Mouse (Mus musculus): Measurements from ENCODE around the gene Krtdap. TPM values are rescaled to one million over a fixed set of nuclear protein-coding genes. Genes with fewer than 3 reads are reported as not detected.

Krtdap gene
- polyA plus RNA-seq, 1 experiment from 2014 or later = not detected

DNA sequence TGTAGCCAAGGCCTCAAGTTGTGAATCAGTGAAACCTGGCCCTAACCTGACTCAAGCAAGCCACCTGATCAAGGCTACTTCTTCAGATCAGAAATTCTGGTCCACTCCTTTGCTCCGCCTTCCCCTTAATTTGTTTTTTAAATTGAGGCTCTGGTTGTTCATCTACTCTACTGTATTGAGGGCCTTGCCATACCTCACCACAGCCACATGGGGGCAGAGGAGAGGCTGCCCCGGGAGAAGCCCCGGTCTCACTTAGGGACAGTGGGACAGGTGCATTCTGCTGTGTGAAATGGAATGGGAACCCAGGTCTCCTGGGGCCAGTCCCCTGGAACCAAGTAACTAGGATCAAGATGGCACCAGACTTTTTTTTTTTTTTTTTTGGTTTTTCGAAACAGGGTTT, 5.9 kb upstream of the Krtdap start:
- H3K4me2 ChIP-seq (ENCODE audit: low read depth, severe bottlenecking) = no peak overlapping the region
- no peak for ATAC-seq (ENCODE audit: insufficient number of reproducible peaks, low FRiP score, low TSS enrichment, low read depth)
- H3K9ac ChIP-seq (ENCODE audit: low read length) = no peak overlapping the region
- no peaks in the 10 kb centered on the region for H3K36me3 ChIP-seq (ENCODE audit: control insufficient read depth, insufficient read depth, low read length)
- H3K27ac ChIP-seq (replicated peaks; ENCODE audit: low read depth, low read length) = no peak overlapping the region
- no peaks in the 10 kb centered on the region for H3K9me3 ChIP-seq (ENCODE audit: control insufficient read depth, low read length)
- H3K4me3 ChIP-seq (ENCODE audit: low read depth, low read length) = no peak overlapping the region
- WGBS = 72% methylated on average over 4 of the region's 4 CpGs
- no peaks in the 10 kb centered on the region for H3K4me1 ChIP-seq (ENCODE audit: control insufficient read depth, insufficient read depth, low read length)
- H3K27me3 ChIP-seq (ENCODE audit: control insufficient read depth, insufficient read depth, low read length) = no peaks in the 10 kb centered on the region
- no peak for DNase-seq (ENCODE audit: low spot score)

DNA sequence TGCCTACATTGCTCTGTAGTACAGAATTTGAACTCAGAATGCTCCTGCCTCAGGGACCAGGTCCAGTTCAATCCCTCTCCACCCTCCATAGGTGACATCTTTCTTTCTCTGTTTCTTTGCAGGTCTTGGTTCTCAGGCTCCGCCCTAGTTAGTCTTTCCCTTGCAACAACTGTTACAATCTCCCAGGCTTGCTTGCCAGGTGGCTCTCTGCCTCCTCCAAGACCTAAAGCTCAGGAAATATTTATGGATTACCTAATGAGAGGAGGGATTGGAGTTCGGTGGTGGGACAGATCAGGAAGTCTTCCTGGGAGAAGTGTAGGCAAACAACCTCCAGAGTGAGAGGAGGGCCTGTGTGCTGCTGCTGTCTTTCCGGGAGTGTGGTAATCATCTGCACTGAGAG, 5.0 kb upstream of the Krtdap start:
- Histone ChIP-seq H3K36me3 (ENCODE audit: control insufficient read depth, insufficient read depth, low read length) (no peaks in the 10 kb centered on the region), H3K27me3 (ENCODE audit: control insufficient read depth, insufficient read depth, low read length) (no peaks in the 10 kb centered on the region), H3K4me2 (ENCODE audit: low read depth, severe bottlenecking) (no peak overlapping the region), H3K4me1 (ENCODE audit: control insufficient read depth, insufficient read depth, low read length) (no peaks in the 10 kb centered on the region), H3K9me3 (ENCODE audit: control insufficient read depth, low read length) (no peaks in the 10 kb centered on the region), H3K27ac (replicated peaks; ENCODE audit: low read depth, low read length) (no peak overlapping the region), H3K4me3 (ENCODE audit: low read depth, low read length) (no peak overlapping the region), H3K9ac (ENCODE audit: low read length) (no peak overlapping the region)
- DNase-seq (ENCODE audit: low spot score) (no peak), ATAC-seq (ENCODE audit: insufficient number of reproducible peaks, low FRiP score, low TSS enrichment, low read depth) (no peak)
- WGBS = 79% methylated on average over 3 of the region's 3 CpGs

DNA sequence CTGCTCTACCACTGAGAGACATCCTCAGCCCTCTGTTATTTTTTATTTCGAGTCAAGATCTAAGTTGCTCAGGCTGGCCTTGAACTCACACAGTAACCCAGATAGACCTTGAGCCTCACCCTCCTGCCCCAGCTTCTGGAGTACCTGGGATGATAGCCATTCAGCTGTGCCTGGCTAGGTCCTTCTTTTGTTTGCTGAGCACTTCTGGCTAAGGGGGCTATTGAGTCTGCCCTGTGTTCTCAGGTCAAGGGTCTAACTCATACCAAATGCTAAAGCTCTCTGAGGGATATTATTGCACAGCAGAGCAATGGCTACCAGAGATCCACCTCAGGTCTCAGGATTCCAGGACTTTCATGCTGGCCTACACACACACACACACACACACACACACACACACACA, 2.5 kb upstream of the Krtdap start:
- no peak for ATAC-seq (ENCODE audit: insufficient number of reproducible peaks, low FRiP score, low TSS enrichment, low read depth)
- Histone ChIP-seq H3K36me3 (ENCODE audit: control insufficient read depth, insufficient read depth, low read length) (no peaks in the 10 kb centered on the region), H3K9me3 (ENCODE audit: control insufficient read depth, low read length) (no peaks in the 10 kb centered on the region), H3K4me1 (ENCODE audit: control insufficient read depth, insufficient read depth, low read length) (no peaks in the 10 kb centered on the region), H3K4me2 (ENCODE audit: low read depth, severe bottlenecking) (no peak overlapping the region), H3K27ac (replicated peaks; ENCODE audit: low read depth, low read length) (no peak overlapping the region), H3K27me3 (ENCODE audit: control insufficient read depth, insufficient read depth, low read length) (no peaks in the 10 kb centered on the region), H3K9ac (ENCODE audit: low read length) (no peak overlapping the region), H3K4me3 (ENCODE audit: low read depth, low read length) (no peak overlapping the region)
- WGBS = 76% methylated on average over 1 of the region's 1 CpGs
- DNase-seq (ENCODE audit: low spot score) = no peak

DNA sequence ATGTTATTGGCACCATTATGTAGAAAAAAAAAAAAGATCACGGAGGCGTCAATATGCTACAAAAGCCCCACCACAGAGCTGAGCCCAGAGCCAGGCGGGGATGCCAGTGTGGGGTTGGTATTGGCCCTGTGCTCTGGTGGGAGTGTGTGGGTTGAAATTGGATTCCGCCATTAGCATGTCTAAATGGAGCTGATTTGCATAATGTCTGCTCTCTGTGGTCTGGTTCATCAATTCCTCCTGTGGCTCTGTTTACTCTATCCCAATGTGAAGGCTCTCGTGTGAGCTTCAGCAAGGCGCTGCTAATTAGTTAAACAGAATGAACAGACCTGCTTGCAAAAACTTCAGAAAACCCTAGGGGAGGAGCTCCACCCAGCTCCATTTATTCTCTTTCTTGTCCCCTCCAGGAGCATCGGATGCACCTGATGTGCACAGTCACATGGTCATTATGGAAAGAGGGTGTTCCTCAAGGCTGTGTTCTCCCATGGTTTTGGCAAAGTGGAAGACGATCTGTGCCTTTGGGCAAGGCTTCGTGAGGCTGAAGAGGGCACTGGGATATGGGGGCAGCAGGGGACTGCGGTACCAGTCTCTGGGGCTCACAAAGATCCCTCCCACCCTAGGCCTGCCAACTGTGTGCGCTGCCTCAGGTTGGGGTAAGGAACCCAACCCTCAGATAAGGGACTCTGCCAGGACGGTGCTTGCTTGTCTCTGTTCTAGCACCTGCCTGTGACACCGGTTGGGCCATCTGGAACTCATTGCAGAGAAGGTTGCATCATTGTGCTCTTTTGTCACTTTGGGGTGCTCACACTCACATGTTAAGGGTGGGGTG, 1.8 kb upstream of the Krtdap start:
- Histone ChIP-seq H3K4me1 (ENCODE audit: control insufficient read depth, insufficient read depth, low read length) (no peaks in the 10 kb centered on the region), H3K27ac (replicated peaks; ENCODE audit: low read depth, low read length) (no peak overlapping the region), H3K27me3 (ENCODE audit: control insufficient read depth, insufficient read depth, low read length) (no peaks in the 10 kb centered on the region), H3K9ac (ENCODE audit: low read length) (no peak overlapping the region), H3K4me2 (ENCODE audit: low read depth, severe bottlenecking) (no peak overlapping the region), H3K4me3 (ENCODE audit: low read depth, low read length) (no peak overlapping the region), H3K36me3 (ENCODE audit: control insufficient read depth, insufficient read depth, low read length) (no peaks in the 10 kb centered on the region), H3K9me3 (ENCODE audit: control insufficient read depth, low read length) (no peaks in the 10 kb centered on the region)
- DNase-seq (ENCODE audit: low spot score) (no peak), ATAC-seq (ENCODE audit: insufficient number of reproducible peaks, low FRiP score, low TSS enrichment, low read depth) (no peak)
- 62% methylated on average over 13 of the region's 13 CpGs for WGBS

DNA sequence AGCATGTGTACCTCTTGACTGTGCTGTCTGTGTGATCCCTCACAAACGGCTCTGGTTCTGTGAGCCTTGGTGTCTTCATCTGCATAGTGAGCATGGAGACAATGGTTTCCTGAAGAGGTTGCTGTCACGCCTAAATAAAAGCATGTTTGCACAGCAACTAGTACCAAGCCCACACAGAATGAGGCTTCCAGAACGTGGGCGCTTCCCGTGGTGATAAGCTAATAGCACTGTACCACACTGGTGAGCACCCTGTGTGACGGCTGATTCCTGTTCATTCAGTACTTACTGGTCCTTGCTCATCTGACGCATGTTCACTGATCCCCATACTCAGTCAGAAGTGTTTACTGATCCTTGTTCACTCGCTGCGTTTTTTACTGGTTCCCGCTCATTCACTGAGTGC, 2.4 kb downstream of the Krtdap start:
- no peak overlapping the region for H3K4me3 ChIP-seq (ENCODE audit: low read depth, low read length)
- no peak overlapping the region for H3K4me2 ChIP-seq (ENCODE audit: low read depth, severe bottlenecking)
- WGBS = 84% methylated on average over 10 of the region's 10 CpGs
- ATAC-seq (ENCODE audit: insufficient number of reproducible peaks, low FRiP score, low TSS enrichment, low read depth) (no peak), DNase-seq (ENCODE audit: low spot score) (no peak)
- H3K4me1 ChIP-seq (ENCODE audit: control insufficient read depth, insufficient read depth, low read length) = no peaks in the 10 kb centered on the region
- H3K36me3 ChIP-seq (ENCODE audit: control insufficient read depth, insufficient read depth, low read length) = no peaks in the 10 kb centered on the region
- no peak overlapping the region for H3K9ac ChIP-seq (ENCODE audit: low read length)
- H3K27ac ChIP-seq (replicated peaks; ENCODE audit: low read depth, low read length) = no peak overlapping the region
- no peaks in the 10 kb centered on the region for H3K27me3 ChIP-seq (ENCODE audit: control insufficient read depth, insufficient read depth, low read length)
- H3K9me3 ChIP-seq (ENCODE audit: control insufficient read depth, low read length) = no peaks in the 10 kb centered on the region

DNA sequence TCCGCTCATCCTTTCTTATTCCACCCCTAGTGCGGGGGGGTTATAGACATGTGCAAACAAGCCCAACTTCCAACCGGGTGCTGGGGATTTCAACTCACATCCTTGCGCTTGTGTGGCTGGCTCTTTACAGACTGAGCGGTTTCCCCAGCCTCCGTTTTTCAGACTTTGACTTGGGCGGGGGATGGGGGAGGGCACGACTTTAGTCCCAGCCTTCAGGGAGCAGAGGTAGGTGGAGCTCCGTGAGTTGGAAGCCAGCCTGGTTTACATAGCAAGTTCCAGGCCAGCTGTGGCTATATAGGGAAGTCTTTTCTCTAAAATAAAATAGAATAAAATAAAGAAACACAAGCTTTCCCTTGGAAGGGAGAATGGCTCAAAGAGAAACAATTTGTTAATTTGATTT, 4.2 kb downstream of the Krtdap start:
- no peak overlapping the region for H3K27ac ChIP-seq (replicated peaks; ENCODE audit: low read depth, low read length)
- no peaks in the 10 kb centered on the region for H3K9me3 ChIP-seq (ENCODE audit: control insufficient read depth, low read length)
- H3K27me3 ChIP-seq (ENCODE audit: control insufficient read depth, insufficient read depth, low read length) = no peaks in the 10 kb centered on the region
- ATAC-seq (ENCODE audit: insufficient number of reproducible peaks, low FRiP score, low TSS enrichment, low read depth) (no peak), DNase-seq (ENCODE audit: low spot score) (no peak)
- H3K9ac ChIP-seq (ENCODE audit: low read length) = no peak overlapping the region
- H3K4me3 ChIP-seq (ENCODE audit: low read depth, low read length) = no peak overlapping the region
- H3K4me1 ChIP-seq (ENCODE audit: control insufficient read depth, insufficient read depth, low read length) = no peaks in the 10 kb centered on the region
- H3K4me2 ChIP-seq (ENCODE audit: low read depth, severe bottlenecking) = no peak overlapping the region
- no peaks in the 10 kb centered on the region for H3K36me3 ChIP-seq (ENCODE audit: control insufficient read depth, insufficient read depth, low read length)
- WGBS = 26% methylated on average over 9 of the region's 9 CpGs

DNA sequence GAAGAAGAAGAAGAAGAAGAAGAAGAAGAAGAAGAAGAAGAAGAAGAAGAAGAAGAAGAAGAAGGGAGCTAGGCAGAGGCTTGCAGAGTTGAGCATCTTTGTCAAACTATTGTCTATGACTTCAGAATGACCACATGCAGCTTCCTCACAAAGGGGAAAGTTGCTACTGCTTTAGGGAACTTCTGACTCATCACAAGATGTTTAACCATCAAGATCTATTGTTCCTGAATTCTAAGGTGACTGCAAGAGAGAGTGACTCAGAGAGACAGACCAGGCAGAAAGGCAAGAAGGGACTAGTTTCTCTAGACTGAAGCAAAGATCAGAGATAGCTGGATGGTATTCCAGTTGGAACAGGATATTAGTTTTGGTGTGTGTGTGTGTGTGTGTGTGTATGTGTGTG, 7.2 kb downstream of the Krtdap start:
- no peaks in the 10 kb centered on the region for H3K27me3 ChIP-seq (ENCODE audit: control insufficient read depth, insufficient read depth, low read length)
- ATAC-seq (ENCODE audit: insufficient number of reproducible peaks, low FRiP score, low TSS enrichment, low read depth) (no peak), DNase-seq (ENCODE audit: low spot score) (no peak)
- no peak overlapping the region for H3K27ac ChIP-seq (replicated peaks; ENCODE audit: low read depth, low read length)
- no peaks in the 10 kb centered on the region for H3K36me3 ChIP-seq (ENCODE audit: control insufficient read depth, insufficient read depth, low read length)
- H3K4me1 ChIP-seq (ENCODE audit: control insufficient read depth, insufficient read depth, low read length) = no peaks in the 10 kb centered on the region
- no peak overlapping the region for H3K4me2 ChIP-seq (ENCODE audit: low read depth, severe bottlenecking)
- no peaks in the 10 kb centered on the region for H3K9me3 ChIP-seq (ENCODE audit: control insufficient read depth, low read length)
- no peak overlapping the region for H3K4me3 ChIP-seq (ENCODE audit: low read depth, low read length)
- no peak overlapping the region for H3K9ac ChIP-seq (ENCODE audit: low read length)

DNA sequence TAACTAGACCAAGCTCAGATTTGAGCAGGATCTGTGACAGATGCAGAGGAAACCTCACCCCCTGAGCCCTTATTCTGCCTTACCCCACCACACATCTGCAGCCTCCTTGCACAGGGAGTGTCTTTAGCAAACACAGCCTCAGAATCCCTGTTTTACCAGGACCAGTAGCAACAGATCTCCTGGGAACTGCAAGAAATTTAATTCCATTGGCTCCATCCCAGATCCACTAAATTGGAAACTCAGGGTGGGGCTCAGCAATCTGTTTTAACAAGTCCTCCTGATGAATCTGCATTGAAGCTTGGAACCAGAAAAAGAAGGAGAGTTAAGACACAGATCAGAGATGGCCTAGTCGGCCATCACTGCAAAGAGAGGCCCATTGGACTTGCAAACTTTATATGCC, 9.1 kb downstream of the Krtdap start:
- Histone ChIP-seq H3K36me3 (ENCODE audit: control insufficient read depth, insufficient read depth, low read length) (no peaks in the 10 kb centered on the region), H3K27me3 (ENCODE audit: control insufficient read depth, insufficient read depth, low read length) (no peaks in the 10 kb centered on the region), H3K4me2 (ENCODE audit: low read depth, severe bottlenecking) (no peak overlapping the region), H3K4me3 (ENCODE audit: low read depth, low read length) (no peak overlapping the region), H3K9me3 (ENCODE audit: control insufficient read depth, low read length) (peaks cover 4% of the 10 kb centered on the region; the same call in 1 of the 2 replicates), H3K27ac (replicated peaks; ENCODE audit: low read depth, low read length) (no peak overlapping the region), H3K4me1 (ENCODE audit: control insufficient read depth, insufficient read depth, low read length) (no peaks in the 10 kb centered on the region), H3K9ac (ENCODE audit: low read length) (no peak overlapping the region)
- no peak for DNase-seq (ENCODE audit: low spot score)
- ATAC-seq (ENCODE audit: insufficient number of reproducible peaks, low FRiP score, low TSS enrichment, low read depth) = no peak
- 94% methylated on average over 1 of the region's 1 CpGs for WGBS

DNA sequence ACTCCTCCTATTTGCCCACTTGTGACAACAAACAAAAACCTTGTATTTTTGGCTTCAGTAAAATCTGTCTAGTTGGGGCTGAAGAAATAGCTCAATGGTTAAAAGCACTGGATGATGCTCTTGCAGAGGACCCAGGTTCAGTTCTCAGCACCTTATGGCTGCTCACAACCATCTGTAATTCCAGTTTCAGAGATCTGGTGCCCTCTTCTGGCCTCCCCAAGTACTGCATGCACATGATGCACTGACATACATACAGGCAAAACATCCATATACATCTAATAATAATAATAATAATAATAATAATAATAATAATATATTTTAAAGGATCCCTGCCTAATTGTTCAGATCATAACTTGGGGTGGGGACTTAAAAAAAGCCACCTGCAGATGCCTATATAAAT, 13.0 kb downstream of the Krtdap start:
- Histone ChIP-seq H3K4me2 (ENCODE audit: low read depth, severe bottlenecking) (no peak overlapping the region), H3K27ac (replicated peaks; ENCODE audit: low read depth, low read length) (no peak overlapping the region), H3K36me3 (ENCODE audit: control insufficient read depth, insufficient read depth, low read length) (no peaks in the 10 kb centered on the region), H3K4me3 (ENCODE audit: low read depth, low read length) (no peak overlapping the region), H3K27me3 (ENCODE audit: control insufficient read depth, insufficient read depth, low read length) (no peaks in the 10 kb centered on the region), H3K4me1 (ENCODE audit: control insufficient read depth, insufficient read depth, low read length) (no peaks in the 10 kb centered on the region), H3K9me3 (ENCODE audit: control insufficient read depth, low read length) (peaks cover 4% of the 10 kb centered on the region; the same call in 1 of the 2 replicates), H3K9ac (ENCODE audit: low read length) (no peak overlapping the region)
- DNase-seq (ENCODE audit: low spot score) = no peak
- no peak for ATAC-seq (ENCODE audit: insufficient number of reproducible peaks, low FRiP score, low TSS enrichment, low read depth)

Measured in limb, embryonic 11.5 days (tissue).